Mouse (Mus musculus) spleen, postnatal 4 days (tissue): ENCODE results near the gene Nav2.

ENCODE experiments used
- DNase-seq, 2 experiments: peaks; one replicate each; pipeline ENCODE4 v3.0.0; 2022; ENCODE audit warnings: low spot score in 2 of 2

Nav2 gene

DNA sequence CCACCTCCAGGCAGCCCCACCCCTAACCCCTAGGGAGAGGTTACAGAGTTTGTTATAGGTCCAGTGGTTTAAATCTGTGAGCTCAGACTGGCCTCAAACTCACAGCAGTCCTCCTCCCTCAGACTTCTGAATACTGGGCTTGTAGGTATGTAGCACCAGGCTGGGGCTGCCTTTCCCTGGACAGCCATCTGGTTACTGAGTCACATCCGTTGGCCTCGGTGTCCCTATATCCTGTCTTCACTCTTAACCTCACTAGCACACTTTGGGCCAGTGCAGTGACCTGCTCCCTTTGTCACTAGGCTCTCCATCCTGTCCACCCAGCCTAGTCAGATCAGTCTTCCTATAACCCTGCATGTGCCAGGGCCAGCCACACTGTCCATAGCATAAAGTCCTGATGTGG lies 19.8 kb upstream of the Nav2 start:
- no peak for DNase-seq

DNA sequence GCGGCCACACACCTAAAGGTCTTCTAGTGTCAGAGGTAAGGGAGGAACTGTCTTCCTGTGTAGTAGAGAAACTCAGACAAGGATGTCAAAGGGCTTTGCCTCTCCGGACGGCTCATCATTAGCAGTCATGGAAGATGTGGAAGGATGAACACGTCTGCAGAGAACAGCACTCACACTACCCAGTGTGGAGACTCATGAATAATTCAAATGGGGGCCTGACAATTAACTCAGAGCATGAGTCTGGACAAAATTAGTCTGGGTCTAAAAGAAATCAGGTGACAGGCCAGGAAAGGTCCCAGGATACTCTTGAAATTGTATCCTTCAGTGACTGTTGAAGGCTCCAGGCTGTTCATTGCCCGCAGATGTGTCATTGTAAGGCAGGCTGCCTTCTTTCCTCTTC lies 17.5 kb upstream of the Nav2 start:
- DNase-seq = no peak

DNA sequence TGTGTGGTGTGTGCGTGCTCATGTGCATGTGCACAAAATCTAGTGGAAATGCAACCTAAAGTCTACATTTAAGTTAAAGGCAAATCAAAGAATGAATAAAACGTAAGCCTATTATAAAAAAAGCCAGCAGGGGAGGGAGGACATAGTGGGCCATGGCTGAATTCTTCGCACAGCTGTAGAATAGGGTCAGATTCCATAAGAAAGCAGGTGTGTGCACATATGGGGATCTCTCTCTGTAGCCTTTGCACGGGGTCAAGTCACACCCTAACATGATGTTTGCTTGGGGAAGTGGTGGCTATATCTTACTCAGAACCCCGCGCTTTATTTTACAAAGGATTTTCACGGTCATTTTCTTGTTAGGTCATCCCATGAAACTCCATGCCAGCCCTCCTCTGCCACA lies 15.4 kb upstream of the Nav2 start:
- DNase-seq = no peak

DNA sequence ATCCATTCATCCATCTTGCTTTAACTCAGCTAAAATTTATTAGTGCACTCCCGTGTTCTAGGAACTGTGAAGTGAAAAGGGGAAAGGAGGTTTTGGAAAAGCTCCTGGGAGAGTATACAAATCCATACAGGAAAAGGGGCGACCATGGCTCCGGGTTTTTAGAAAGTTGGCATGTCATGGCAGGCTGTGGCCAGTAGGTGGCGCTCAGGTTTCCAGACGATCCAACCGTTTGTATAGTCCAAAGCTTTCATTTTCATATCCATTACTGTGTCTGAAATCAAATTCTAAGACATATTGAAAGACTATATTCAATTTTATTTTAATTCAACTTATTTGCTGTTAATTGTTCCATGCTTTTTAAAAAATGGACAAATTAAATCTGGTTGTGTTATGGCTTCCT lies 14.4 kb upstream of the Nav2 start:
- peak; percentile 62 to 88 for DNase-seq

DNA sequence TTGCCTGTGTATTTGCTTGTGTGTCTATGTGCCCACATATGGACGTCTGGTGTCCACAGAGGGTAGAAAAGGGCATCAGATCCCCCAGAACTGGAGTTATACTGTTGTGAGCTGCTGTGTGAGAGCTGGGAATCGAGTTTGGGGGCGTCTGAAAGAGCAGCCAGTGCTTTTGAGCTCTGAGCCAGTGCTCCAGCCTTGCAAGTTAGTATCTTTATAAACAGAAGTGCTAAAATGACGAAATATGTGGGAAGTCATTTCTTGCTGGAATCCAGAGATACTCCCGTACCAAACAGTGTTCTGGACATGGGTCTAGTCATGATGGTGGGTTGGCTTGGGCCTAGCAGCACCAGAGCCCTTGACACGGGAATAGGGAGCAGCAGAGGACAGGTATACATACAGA lies 13.8 kb upstream of the Nav2 start:
- no peak for DNase-seq

DNA sequence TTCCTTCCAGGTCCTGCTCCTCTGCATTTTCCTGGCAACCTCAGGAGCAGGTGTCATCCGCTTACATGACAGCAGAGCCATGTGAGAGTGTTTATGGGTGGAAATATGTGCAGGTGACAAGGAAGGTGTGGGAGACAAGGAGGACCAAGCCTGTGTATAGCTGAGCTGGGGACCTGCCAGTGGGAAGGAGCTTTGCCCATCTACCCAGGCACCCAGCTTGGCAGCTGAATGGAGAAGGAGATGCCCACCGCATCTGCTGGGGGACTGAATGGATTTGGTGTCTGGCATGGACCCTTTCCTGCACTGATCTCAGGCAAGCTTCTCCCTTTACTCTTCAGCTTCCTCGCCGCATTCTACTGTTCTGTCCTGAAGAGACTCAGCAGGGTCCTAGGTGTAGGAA lies 13.0 kb upstream of the Nav2 start:
- no peak for DNase-seq

DNA sequence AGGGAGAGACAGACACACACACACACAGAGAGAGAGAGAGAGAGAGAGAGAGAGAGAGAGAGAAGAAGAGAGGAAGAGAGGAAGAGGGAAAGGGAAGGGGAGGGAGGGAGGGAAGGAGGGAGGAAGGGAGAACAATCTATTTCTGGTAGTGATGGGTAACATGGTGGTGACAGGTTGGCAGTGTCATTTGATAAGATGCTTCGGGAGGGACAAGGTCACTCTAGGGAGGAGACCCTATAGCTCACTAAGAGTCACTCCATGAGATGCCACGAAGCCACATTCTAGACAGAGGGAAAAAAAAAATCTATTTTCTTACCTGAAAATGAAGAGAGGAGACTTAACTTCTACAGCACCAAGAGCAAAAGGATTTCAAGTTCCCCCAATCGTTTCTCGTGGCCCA lies 12.5 kb upstream of the Nav2 start:
- no peak for DNase-seq

DNA sequence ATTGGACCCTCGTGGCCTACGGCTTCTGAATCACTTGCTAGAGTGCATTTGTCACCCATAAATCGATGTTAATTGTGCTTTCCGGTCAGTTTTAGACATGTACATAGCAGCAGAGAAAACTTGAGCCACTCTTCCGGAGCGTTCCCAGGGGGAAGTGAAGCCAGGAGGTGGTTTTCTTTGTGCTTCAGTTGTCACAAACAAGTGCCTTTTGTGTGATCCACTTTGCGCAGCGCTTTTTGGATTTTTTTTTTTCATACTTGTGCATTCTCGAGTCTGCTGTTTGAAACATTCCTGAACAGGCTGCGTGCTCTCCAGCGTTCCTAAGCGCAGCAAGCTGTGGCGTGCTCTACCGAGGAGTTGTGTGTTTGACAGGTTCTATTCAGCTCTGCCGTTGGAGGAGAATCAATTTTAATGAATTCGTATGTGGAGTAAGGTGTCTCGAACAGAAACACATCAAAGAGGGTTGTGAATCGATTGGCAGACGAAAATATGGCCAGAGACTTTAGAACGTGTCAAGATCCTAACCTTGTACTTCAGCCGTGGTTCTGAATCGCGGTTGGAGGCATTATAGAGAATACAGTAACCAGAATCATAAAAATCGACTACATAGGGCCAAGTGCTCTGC lies 10.9 kb upstream of the Nav2 start:
- DNase-seq = no peak

DNA sequence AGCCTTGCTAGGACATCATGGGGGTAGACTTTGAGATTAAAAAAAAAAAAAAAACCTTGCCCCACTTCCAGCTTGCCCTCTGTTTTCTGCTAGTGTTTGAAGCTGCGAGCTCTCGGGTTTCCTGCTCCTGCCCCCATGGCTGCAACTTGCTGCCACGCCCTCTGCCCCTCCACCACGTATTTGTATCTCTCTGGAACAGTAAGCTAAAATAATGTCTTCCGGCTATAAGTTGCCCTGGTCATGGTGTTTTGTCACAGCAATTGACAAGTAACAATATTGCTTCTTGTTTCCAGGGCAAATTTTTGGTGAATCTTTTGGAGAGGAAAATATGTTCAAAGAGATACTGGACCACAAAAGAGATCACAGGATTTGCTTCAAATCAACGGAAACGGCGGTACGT lies 10.1 kb upstream of the Nav2 start:
- no peak for DNase-seq

DNA sequence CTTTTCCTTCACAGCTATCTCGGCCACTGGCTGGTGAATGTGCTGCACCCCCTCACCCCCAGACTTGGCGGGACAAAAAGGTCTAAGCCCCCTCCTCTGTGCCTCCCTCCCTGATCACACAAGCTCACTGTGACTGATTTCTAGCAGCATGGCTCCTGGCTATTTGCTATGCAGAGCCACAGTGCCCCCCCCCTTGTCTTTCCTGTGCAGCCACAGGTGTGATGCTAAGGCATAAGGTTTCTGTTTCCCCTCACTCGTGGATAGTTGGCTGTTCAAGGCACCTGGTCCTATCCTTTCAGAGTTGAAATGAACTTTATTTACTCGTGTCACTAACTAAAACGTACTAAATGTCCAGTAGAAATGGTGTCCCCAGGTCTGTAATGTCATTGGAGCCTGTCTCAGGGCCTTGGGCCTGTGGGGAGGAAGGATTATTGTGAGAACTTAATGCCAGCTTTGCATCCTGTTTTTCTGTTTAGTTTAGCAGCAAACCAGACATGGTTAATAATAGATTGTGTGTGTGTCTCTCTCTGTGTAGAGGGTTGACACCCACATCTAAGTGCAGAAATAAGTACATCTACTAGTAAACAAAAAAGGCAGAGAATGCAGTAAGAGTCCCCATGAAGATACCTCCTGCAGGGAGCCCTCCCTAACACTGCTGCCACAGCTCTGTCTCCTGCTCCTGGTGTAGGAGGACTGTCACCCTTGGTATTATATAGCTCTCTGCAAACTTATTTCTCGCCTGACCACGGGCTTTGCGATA lies 7.9 kb upstream of the Nav2 start:
- no peak for DNase-seq

DNA sequence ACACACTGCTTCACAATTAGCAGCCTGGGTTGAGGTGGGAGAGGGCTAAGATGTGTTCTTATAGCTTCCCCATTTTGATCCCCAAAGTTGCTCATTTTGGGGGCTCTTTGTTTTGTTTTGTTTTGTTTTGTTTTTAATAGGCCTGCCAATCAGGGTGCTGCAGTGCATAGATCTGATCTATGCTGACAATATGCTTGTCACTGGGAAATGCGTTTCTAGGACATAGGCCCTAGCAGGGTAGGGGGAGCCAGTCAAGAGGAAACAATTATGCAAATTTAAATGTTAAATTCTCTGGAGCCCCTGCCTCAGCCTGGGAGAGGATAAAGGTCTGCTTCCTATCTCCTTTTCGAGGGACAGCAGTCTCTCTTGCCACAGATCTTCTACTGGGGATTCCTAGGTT lies 6.1 kb upstream of the Nav2 start:
- no peak for DNase-seq

DNA sequence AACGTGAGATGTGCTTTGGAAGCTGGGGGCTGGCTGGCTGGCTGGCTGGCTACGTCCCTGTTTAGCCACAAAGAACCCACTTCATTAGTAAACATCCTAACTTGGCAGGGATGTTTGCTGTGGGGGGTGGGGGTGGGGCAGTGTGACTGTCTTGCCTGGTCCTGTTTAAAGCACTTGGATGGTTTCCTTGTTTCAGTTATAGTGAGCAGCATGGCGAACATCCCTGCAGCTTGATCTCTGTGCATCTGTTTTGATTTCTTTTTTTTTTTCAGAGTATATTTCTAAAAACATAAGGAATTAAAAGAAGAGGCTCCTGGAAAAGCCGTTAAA lies 791 bp downstream of the Nav2 start:
- no peak for DNase-seq

DNA sequence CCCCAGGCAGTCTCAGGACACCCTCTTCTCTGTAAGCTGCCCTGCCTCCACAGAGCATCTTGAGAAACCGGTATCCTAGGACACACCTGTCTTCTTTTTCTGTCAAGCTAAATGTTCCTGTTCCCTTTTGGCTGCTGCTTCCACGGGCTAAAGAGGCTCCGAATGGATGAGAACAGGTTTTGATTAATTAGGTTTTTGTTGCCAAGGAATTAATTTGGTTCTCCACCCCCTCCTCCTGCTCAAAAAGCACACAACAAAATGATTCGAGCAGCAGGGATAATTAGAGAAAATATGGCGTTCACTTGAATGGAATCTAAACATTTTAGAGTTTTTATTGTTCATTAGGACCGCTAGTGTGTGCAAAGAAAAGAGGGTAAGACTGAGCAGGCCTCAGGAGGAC lies 1.8 kb downstream of the Nav2 start:
- no peak for DNase-seq

DNA sequence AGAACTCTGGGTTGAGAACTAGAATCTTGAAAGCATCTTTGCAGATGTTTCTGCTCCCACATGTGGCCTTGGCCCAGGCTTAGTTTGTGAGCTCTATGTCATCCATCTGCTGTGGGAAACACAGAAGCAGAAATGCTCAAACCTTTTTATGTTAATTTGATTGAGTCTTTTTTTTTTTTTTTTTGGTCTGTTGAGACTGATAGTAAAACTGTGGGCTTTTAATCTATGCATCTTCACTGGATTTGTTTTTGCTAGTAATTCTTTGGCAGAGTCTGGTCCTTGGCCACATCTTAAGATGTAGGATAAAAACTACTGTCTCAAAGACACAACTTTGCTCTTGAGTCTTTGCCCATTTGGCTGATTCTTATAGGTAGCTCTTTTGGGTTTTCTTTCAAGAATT lies 2.6 kb downstream of the Nav2 start:
- DNase-seq = no peak

DNA sequence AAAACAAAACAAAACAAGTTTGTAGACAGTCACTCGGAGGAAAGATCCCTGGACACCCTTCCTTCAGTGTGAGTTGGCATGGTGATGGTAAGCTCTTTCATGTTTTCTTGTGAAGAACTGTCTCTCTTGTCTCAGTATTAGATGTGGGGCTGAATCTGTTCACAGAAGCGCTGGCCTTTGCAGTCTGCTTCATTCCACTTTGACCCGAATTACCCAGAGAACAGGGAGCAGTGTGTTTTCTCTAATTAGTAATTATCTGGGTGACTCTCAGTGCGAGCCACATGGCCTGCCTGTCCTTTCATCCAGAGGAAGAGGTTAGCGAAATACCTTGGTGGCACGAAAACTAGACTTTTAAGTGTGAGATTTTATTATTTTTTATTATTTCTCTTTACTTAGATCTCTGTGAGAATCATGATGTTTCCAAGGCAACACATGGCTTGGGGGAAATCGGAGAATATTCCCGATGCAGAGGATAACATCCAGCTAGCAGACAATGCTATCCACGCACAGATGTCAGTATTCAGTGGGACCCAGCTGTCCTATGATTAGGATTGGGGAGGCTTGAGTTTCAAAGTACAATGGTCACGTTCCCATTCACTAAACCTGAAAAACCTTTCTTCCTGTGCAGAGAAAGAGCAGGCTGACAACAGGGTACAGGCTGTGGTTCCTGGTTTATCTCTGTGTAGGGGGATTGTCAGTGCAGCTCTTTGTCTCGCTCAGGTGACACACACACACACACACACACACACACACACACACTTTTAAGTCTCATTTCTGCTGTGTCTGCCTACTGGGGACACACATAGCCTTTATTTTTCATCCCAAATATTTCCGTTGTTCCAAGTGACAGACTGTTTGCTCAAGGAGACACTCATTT lies 6.4 kb downstream of the Nav2 start:
- DNase-seq = no peak

DNA sequence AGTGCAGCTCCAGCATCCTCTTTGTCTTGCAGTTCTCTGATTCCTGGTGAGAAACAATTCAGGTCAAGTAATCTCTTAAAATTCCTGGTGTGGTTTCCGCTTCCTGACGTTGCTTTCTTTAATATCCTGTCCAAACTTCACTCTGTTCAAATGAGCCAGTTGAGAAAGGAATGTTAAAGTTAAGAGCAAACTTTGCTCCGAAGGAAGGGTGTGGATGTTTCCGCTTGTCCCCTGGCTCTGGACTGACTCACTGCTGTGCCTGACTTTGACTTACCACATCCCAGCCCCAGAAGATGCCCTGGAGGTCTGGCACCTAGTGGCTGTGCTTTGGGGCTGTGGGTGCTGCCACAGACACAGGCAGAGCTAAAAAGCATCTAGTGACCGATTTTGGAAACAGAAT lies 8.9 kb downstream of the Nav2 start:
- no peak for DNase-seq

DNA sequence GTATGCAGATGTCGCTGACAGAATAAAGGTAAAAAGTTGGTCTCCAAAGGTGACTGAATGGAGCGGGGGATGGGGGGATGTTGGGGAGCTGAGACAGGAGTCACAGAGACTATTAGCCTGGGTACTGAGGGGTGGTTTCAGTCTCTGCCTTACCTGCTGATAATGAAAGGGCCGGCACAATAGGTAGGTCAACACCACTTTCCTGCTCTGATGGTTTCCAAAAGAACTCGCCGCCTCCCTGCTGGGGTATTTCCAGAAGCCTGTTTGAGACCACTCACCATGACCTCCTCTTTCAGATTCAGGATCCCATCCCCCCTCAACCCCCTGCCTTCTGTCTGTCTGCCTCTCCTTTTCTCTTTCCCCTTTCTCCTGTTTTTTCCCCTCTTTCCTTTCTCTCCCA lies 9.5 kb downstream of the Nav2 start:
- DNase-seq = no peak

DNA sequence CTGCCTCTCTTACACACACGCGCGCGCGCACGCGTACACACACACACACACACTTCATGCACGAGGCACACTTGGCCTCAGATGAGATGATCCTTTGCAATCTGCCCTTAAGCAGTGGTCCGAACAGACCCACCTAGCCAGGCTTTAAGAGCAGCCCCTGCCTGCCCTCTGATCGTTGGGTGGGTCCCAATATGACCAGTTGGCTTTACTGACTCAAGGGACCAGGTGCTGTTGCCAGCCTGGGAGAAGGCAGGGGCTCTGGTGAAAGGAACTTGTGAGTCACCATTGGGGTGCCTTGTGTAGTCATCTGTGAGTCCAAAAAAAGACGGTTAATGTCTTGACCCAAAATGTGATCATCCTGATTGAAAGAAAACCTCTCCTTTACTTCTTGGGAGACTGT lies 9.9 kb downstream of the Nav2 start:
- DNase-seq = no peak

DNA sequence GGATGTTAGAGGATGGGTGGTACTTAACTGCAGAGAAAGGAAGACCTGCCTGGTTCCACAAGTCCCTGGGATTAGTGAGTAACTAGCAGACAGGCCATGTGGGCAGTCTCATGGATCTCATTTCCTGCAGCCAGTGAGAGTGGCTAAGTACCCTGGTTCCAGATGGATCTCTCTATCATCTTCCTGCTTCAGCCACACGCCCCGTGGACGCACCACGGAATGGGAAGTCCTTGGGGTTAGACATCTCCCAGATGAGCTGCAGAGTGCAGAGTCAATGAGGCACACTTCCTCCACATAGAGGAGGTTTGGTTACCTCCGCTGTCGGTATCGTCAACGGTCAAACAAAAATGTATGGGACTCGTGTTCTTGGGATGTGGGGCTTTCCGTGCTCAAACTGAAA lies 15.1 kb downstream of the Nav2 start:
- DNase-seq = no peak

DNA sequence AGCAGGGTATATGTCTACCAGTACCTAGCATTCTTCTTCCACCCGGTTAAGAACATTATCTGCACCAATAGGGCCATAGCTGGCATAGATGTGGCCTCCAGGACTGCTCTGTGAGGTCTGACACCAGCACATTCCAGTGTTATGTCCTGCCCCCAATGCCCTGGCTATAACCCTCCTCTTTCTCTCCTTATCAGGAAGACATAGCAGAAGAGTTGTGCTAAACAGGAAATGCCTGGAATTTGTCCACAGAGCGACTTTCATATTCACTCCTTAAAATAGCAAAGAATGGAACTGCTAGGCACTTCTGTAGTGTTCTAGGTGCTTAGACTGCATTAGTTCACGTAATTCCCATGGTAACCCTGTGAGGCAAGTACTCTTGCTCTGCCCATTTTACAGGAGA lies 16.7 kb downstream of the Nav2 start:
- no peak for DNase-seq

DNA sequence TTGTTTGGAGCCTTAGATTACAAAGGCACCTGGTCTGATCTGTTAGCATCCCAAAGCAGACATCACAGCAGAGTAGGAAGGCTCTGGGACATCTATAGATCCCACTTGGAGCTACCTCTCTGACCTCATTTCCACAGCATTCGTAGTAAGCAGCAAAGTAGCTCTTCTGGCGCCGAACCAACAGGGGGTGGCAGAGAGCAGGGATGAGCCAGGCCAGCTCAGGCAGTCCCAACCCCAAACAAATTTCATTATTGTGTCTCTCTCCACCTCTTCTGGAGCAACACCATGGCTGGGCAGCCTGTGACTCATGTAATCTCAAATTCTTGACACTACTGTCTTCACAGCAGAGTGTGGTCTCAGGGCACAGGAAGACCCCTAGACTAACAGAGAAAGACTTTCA lies 19.8 kb downstream of the Nav2 start:
- DNase-seq = peak; percentile 57 to 84

DNA sequence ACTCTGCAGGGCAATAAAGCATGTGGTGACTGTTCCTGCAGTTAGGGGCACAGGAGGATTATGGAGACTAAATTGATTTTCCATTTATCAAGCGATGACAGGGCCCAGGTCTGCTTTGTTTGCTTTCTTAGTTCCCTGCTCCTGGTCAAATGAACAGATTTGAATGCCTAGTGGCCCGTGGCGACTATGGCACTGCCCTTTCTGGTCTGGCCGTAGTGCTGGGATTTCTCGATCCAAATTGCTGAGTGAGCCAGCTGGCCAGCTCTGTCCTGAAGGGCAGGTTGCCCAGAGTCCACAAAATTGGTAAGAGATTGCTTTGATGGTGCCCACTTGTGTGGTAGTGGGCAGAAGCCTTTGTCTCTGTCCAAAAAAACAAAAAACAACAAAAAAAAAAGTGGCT lies 21.9 kb downstream of the Nav2 start:
- DNase-seq = no peak

DNA sequence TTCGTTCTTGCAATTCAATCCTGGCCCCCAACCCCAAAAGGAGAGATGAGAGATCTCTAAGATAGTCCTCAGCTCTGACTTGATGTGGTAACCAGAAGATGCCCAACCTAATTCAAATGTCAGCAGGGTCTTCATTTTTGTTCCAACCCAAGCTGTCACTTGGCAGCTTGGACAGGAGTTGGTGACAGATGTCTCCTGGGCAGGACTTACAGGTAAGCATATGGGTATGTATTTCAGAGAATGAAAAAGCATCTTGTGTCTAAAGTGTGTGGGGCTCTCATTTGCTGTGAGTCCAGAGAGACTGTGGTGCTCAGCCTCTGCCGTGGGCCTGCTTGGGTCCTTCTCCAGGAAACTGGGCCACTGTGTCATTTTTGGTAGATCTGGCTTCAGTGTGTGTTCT lies 23.6 kb downstream of the Nav2 start:
- no peak for DNase-seq
